Mouse (Mus musculus): ENCODE results near the gene Phyh. TPM values are rescaled to one million over a fixed set of nuclear protein-coding genes. Genes with fewer than 3 reads are reported as not detected.

Phyh gene
- polyA plus RNA-seq (2017; shearing (Covaris generic)) = 101 TPM

GRCm38 (mm10) chr2:4918860-4919739, at the start of gene Phyh:
Gene Phyh (plus strand): TSS chr2:4919019.

GRCm38 (mm10) chr2:4881350-4882248, 37.2 kb upstream of the Phyh start, which contains the start of gene Sephs1:
Gene Sephs1 (plus strand): TSS chr2:4881564.

GRCm38 (mm10) chr2:4975807-4976206, 57.0 kb downstream of the Phyh start, which contains the start of gene Ucma:
Gene Ucma (plus strand): TSS chr2:4976122.

Other genes with a start within 250 kb of the Phyh start
- gene Bend7, start 201.2 kb upstream of the Phyh start, polyA plus RNA-seq (2017; shearing (Covaris generic)) = not detected
- gene Sephs1, start 37.5 kb upstream of the Phyh start, polyA plus RNA-seq (2017; shearing (Covaris generic)) = 30.4 TPM
- not detected for gene Ucma, start 57.1 kb downstream of the Phyh start, polyA plus RNA-seq (2017; shearing (Covaris generic))
- 3.3 TPM for gene Mcm10, start 93.8 kb downstream of the Phyh start, polyA plus RNA-seq (2017; shearing (Covaris generic))
- gene Optn, start 145.0 kb downstream of the Phyh start, polyA plus RNA-seq (2017; shearing (Covaris generic)) = 2.3 TPM
- gene Ccdc3, start 218.8 kb downstream of the Phyh start, polyA plus RNA-seq (2017; shearing (Covaris generic)) = not detected